ENCODE assay signal across 12 mouse cellular contexts in genomic region chr13:14033309-14034072, GRCm38 (mm10). TPM values are rescaled to one million over a fixed set of nuclear protein-coding genes. Genes with fewer than 3 reads are reported as not detected.
DNase-seq lines count a peak whose midpoint lies in the region; ATAC-seq lines count a peak whose summit lies in the region.
"Had no signal": no experiment of that assay in that cellular context is flagged by ENCODE, and none has a peak within 500 bp of the region (broad histone marks: within the 10 kb centered on the region; RNA-seq: fewer than 3 reads in every experiment).

No protein-coding gene starts in this region.

- no peaks in the 10 kb centered on the region for H3K27me3 ChIP-seq in hindbrain, embryonic 16.5 days (replicated peaks; ENCODE audit: control insufficient read depth, insufficient read depth, low read length)
- no peaks in the 10 kb centered on the region for H3K27me3 ChIP-seq in hindbrain, embryonic 14.5 days (ENCODE audit: control insufficient read depth, insufficient read depth, low read length)
- no peaks in the 10 kb centered on the region for H3K27me3 ChIP-seq in liver, embryonic 11.5 days (replicated peaks; ENCODE audit: control insufficient read depth, insufficient read depth, low read length)
- H3K27me3 ChIP-seq in stomach, embryonic 16.5 days (ENCODE audit: control insufficient read depth, insufficient read depth, low read length) = no peaks in the 10 kb centered on the region
- H3K27me3 ChIP-seq in hindbrain, embryonic 11.5 days (ENCODE audit: control insufficient read depth, insufficient read depth, low read length) = no peaks in the 10 kb centered on the region
- H3K27me3 ChIP-seq: hindbrain, embryonic 15.5 days; limb, embryonic 15.5 days had no signal

- H3K27ac ChIP-seq in hindbrain, embryonic 16.5 days (ENCODE audit: low read depth, low read length) = no peak overlapping the region
- no peak overlapping the region for H3K27ac ChIP-seq in hindbrain, embryonic 14.5 days
- peak overlapping the region; percentile 91 for H3K27ac ChIP-seq in liver, embryonic 11.5 days (ENCODE audit: low read depth, low read length)
- no peak overlapping the region for H3K27ac ChIP-seq in stomach, embryonic 16.5 days (ENCODE audit: low read length)
- no peak overlapping the region for H3K27ac ChIP-seq in hindbrain, embryonic 11.5 days (ENCODE audit: low read depth, low read length)
- H3K27ac ChIP-seq: hindbrain, embryonic 15.5 days; limb, embryonic 15.5 days had no signal

- no peak for DNase-seq in hindbrain, embryonic 14.5 days (ENCODE audit: low spot score)
- DNase-seq in MN1 (ENCODE audit: low spot score) = peak; percentile 60
- DNase-seq in liver, embryonic 11.5 days (ENCODE audit: low spot score) = no peak
- DNase-seq in kidney, postnatal 14 days = no peak
- DNase-seq in hindbrain, embryonic 11.5 days (ENCODE audit: low spot score) = no peak
- DNase-seq: adrenal gland, postnatal 10 days; thymus, postnatal 36 days had no signal

- no peaks in the 10 kb centered on the region; the same call in 1 of the 2 replicates for H3K36me3 ChIP-seq in hindbrain, embryonic 16.5 days (ENCODE audit: control insufficient read depth, insufficient read depth, low read length)
- H3K36me3 ChIP-seq in hindbrain, embryonic 14.5 days (replicated peaks; ENCODE audit: control insufficient read depth, insufficient read depth) = peaks cover 9% of the 10 kb centered on the region
- H3K36me3 ChIP-seq in liver, embryonic 11.5 days (ENCODE audit: control insufficient read depth, insufficient read depth, low read length) = no peaks in the 10 kb centered on the region; the same call in 1 of the 2 replicates
- peaks cover 6% of the 10 kb centered on the region for H3K36me3 ChIP-seq in stomach, embryonic 16.5 days (ENCODE audit: control insufficient read depth, insufficient read depth, low read length)
- no peaks in the 10 kb centered on the region for H3K36me3 ChIP-seq in hindbrain, embryonic 11.5 days (ENCODE audit: control insufficient read depth, insufficient read depth, low read length)

- 0 out of 2 replicates have a peak, but pooled peaks have one; percentile 3 for ATAC-seq in hindbrain, embryonic 16.5 days
- no peak for ATAC-seq in hindbrain, embryonic 14.5 days (ENCODE audit: low FRiP score)
- ATAC-seq in liver, embryonic 11.5 days (replicated peaks; ENCODE audit: low FRiP score) = peak; percentile 81
- ATAC-seq in stomach, embryonic 16.5 days (ENCODE audit: insufficient read depth, low FRiP score) = peak; percentile 17; the same call in 1 of the 2 replicates
- no peak for ATAC-seq in hindbrain, embryonic 11.5 days (ENCODE audit: low FRiP score)
- ATAC-seq: forebrain, embryonic 14.5 days had no signal

- H3K9ac ChIP-seq in hindbrain, embryonic 16.5 days (ENCODE audit: low read depth, low read length) = no peak overlapping the region
- H3K9ac ChIP-seq in hindbrain, embryonic 14.5 days = no peak overlapping the region
- no peak overlapping the region for H3K9ac ChIP-seq in liver, embryonic 11.5 days (ENCODE audit: low read depth, low read length)
- H3K9ac ChIP-seq in stomach, embryonic 16.5 days (ENCODE audit: low read length) = no peak overlapping the region
- H3K9ac ChIP-seq in hindbrain, embryonic 11.5 days (ENCODE audit: low read depth, low read length) = no peak overlapping the region
- H3K9ac ChIP-seq: hindbrain, embryonic 15.5 days; limb, embryonic 15.5 days had no signal

- no peak overlapping the region for H3K4me2 ChIP-seq in hindbrain, embryonic 16.5 days (ENCODE audit: low read length)
- no peak overlapping the region for H3K4me2 ChIP-seq in hindbrain, embryonic 14.5 days (replicated peaks)
- peak overlapping the region; percentile 50 for H3K4me2 ChIP-seq in liver, embryonic 11.5 days
- no peak overlapping the region for H3K4me2 ChIP-seq in stomach, embryonic 16.5 days (ENCODE audit: low read depth, low read length)
- H3K4me2 ChIP-seq in hindbrain, embryonic 11.5 days (replicated peaks; ENCODE audit: low read depth, low read length) = no peak overlapping the region
- H3K4me2 ChIP-seq: hindbrain, embryonic 15.5 days; limb, embryonic 15.5 days had no signal

- H3K4me1 ChIP-seq in hindbrain, embryonic 16.5 days (ENCODE audit: control insufficient read depth, insufficient read depth, low read depth, low read length) = peaks cover under 1% of the 10 kb centered on the region; the same call in 1 of the 2 replicates
- H3K4me1 ChIP-seq in hindbrain, embryonic 14.5 days (replicated peaks; ENCODE audit: control insufficient read depth, insufficient read depth, low read length) = peaks cover 5% of the 10 kb centered on the region; the same call in 1 of the 2 replicates
- peaks cover 32% of the 10 kb centered on the region for H3K4me1 ChIP-seq in liver, embryonic 11.5 days (replicated peaks; ENCODE audit: control insufficient read depth, insufficient read depth, low read length)
- H3K4me1 ChIP-seq in stomach, embryonic 16.5 days (ENCODE audit: control insufficient read depth, insufficient read depth, low read length) = peaks cover 2% of the 10 kb centered on the region
- H3K4me1 ChIP-seq in hindbrain, embryonic 11.5 days (replicated peaks; ENCODE audit: control insufficient read depth, insufficient read depth, low read length) = no peaks in the 10 kb centered on the region

- 95% methylated on average over 5 of the region's 5 CpGs for WGBS in hindbrain, embryonic 16.5 days
- 92% methylated on average over 5 of the region's 5 CpGs for WGBS in hindbrain, embryonic 14.5 days
- WGBS in liver, embryonic 11.5 days = 52% methylated on average over 5 of the region's 5 CpGs
- WGBS in stomach, embryonic 16.5 days = 80% methylated on average over 5 of the region's 5 CpGs
- 91% methylated on average over 5 of the region's 5 CpGs for WGBS in hindbrain, embryonic 11.5 days

- H3K4me3 ChIP-seq in hindbrain, embryonic 16.5 days (ENCODE audit: low read length) = no peak overlapping the region
- H3K4me3 ChIP-seq in hindbrain, embryonic 14.5 days (replicated peaks; ENCODE audit: low read length) = no peak overlapping the region
- no peak overlapping the region for H3K4me3 ChIP-seq in liver, embryonic 11.5 days (ENCODE audit: low read depth, low read length)
- no peak overlapping the region for H3K4me3 ChIP-seq in stomach, embryonic 16.5 days (replicated peaks; ENCODE audit: low read length)
- no peak overlapping the region for H3K4me3 ChIP-seq in hindbrain, embryonic 11.5 days (ENCODE audit: low read depth, low read length)
- H3K4me3 ChIP-seq: hindbrain, embryonic 15.5 days; limb, embryonic 15.5 days had no signal

- H3K9me3 ChIP-seq in hindbrain, embryonic 16.5 days (ENCODE audit: control insufficient read depth, low read length) = no peaks in the 10 kb centered on the region
- no peaks in the 10 kb centered on the region for H3K9me3 ChIP-seq in hindbrain, embryonic 14.5 days (ENCODE audit: control insufficient read depth, low read length)
- H3K9me3 ChIP-seq in liver, embryonic 11.5 days (ENCODE audit: control insufficient read depth, low read length) = no peaks in the 10 kb centered on the region
- H3K9me3 ChIP-seq in stomach, embryonic 16.5 days (replicated peaks; ENCODE audit: control insufficient read depth, low read length) = no peaks in the 10 kb centered on the region
- H3K9me3 ChIP-seq in hindbrain, embryonic 11.5 days (ENCODE audit: control insufficient read depth, low read length) = no peaks in the 10 kb centered on the region
- H3K9me3 ChIP-seq: hindbrain, embryonic 15.5 days; limb, embryonic 15.5 days had no signal

RNA-seq across cellular contexts. Expression of gene Tbce, which starts 5.9 kb away (rescaled TPM):
- polyA plus RNA-seq in hindbrain, embryonic 16.5 days (2015; fragmentation: Nextera tagmentation; extraction: Ambion mirVana) = 98.4 and 102 TPM in 2 replicates
- 108 and 111 TPM in 2 replicates for polyA plus RNA-seq in hindbrain, embryonic 14.5 days (2014; fragmentation: Nextera tagmentation; extraction: Ambion mirVana)
- 49.3 and 50.9 TPM in 2 replicates for polyA plus RNA-seq in liver, embryonic 11.5 days (2014; fragmentation: Nextera tagmentation; extraction: Ambion mirVana)
- polyA plus RNA-seq in stomach, embryonic 16.5 days (2015; fragmentation: Nextera tagmentation; extraction: Ambion mirVana) = 52.6 and 58.9 TPM in 2 replicates
- 74.7 and 78.5 TPM in 2 replicates for polyA plus RNA-seq in hindbrain, embryonic 11.5 days (2014; fragmentation: Nextera tagmentation; extraction: Ambion mirVana)

RNA-seq across cellular contexts. Expression of gene Arid4b, which starts 29.5 kb away (rescaled TPM):
- 64.0 and 65.7 TPM in 2 replicates for polyA plus RNA-seq in hindbrain, embryonic 16.5 days (2015; fragmentation: Nextera tagmentation; extraction: Ambion mirVana)
- polyA plus RNA-seq in hindbrain, embryonic 14.5 days (2014; fragmentation: Nextera tagmentation; extraction: Ambion mirVana) = 62.6 and 65.8 TPM in 2 replicates
- 42.2 and 45.2 TPM in 2 replicates for polyA plus RNA-seq in liver, embryonic 11.5 days (2014; fragmentation: Nextera tagmentation; extraction: Ambion mirVana)
- polyA plus RNA-seq in stomach, embryonic 16.5 days (2015; fragmentation: Nextera tagmentation; extraction: Ambion mirVana) = 53.2 and 54.8 TPM in 2 replicates
- polyA plus RNA-seq in hindbrain, embryonic 11.5 days (2014; fragmentation: Nextera tagmentation; extraction: Ambion mirVana) = 78.9 and 113 TPM in 2 replicates

RNA-seq across cellular contexts. Expression of gene Ggps1, which starts 29.8 kb away (rescaled TPM):
- polyA plus RNA-seq in hindbrain, embryonic 16.5 days (2015; fragmentation: Nextera tagmentation; extraction: Ambion mirVana) = 73.7 and 79.9 TPM in 2 replicates
- 87.9 and 88.6 TPM in 2 replicates for polyA plus RNA-seq in hindbrain, embryonic 14.5 days (2014; fragmentation: Nextera tagmentation; extraction: Ambion mirVana)
- polyA plus RNA-seq in liver, embryonic 11.5 days (2014; fragmentation: Nextera tagmentation; extraction: Ambion mirVana) = 27.4 and 29.8 TPM in 2 replicates
- 45.0 and 45.6 TPM in 2 replicates for polyA plus RNA-seq in stomach, embryonic 16.5 days (2015; fragmentation: Nextera tagmentation; extraction: Ambion mirVana)
- polyA plus RNA-seq in hindbrain, embryonic 11.5 days (2014; fragmentation: Nextera tagmentation; extraction: Ambion mirVana) = 75.2 and 89.4 TPM in 2 replicates

Comparison
In these comparisons a context has a peak if more than half of its experiments do, and no peak if none do; other contexts are left out.
1. ATAC-seq: peak in hindbrain, embryonic 16.5 days (single experiment), liver, embryonic 11.5 days (single experiment) and stomach, embryonic 16.5 days (single experiment); none in hindbrain, embryonic 14.5 days (single experiment) and hindbrain, embryonic 11.5 days (single experiment).